Mouse (Mus musculus): ENCODE measurements at regions not wholly inside any gene's neighbourhood (a gene's known extent, or its start where the extent isn't known, plus 50 kb on each side); places are given as distances from the start of the nearest gene placed in this dataset.

GRCm38 (mm10) chr1:130282153-130282552 is 140.7 kb downstream of the Cd55b start:
- no peaks in the 10 kb centered on the region for H3K27me3 ChIP-seq (ENCODE audit: control insufficient read depth in 1 of 2, insufficient read depth in 2 of 2, low read length in 2 of 2)
- H3K36me3 ChIP-seq (ENCODE audit: control insufficient read depth in 1 of 2, insufficient read depth in 2 of 2, low read length in 2 of 2): peaks cover 0 to 22% of the 10 kb centered on the region in 2 experiments; a peak in 2 of 4 replicates
- peak overlapping the region; percentile 59; the same call in 1 of the 2 replicates for H3K27ac ChIP-seq (ENCODE audit: control insufficient read depth, low read depth, low read length)
- no peaks in the 10 kb centered on the region for H3K9me3 ChIP-seq (replicated peaks; ENCODE audit: insufficient read depth, low read length)
- peak; percentile 42; the same call in 1 of the 2 replicates for TF ChIP-seq MYC (IDR thresholded peaks at IDR 0.05; ENCODE audit: low read depth, low read length)
- no peak for TF ChIP-seq POLR2A (IDR thresholded peaks at IDR 0.05; ENCODE audit: control insufficient read depth in 1 of 2, insufficient read depth in 1 of 2, low read depth in 1 of 2, low read length in 2 of 2, poor library complexity in 1 of 2)
- TF ChIP-seq E2F4 (IDR thresholded peaks at IDR 0.05; ENCODE audit: borderline replicate concordance, low read depth, low read length): no peak
- TF ChIP-seq MAX (IDR thresholded peaks at IDR 0.05; ENCODE audit: low read length): no peak
- 0 out of 2 replicates have a peak, but pooled peaks have one; percentile 19 for TF ChIP-seq CHD2 (IDR thresholded peaks at IDR 0.05; ENCODE audit: low read length)
- TF ChIP-seq ZNF384 (IDR thresholded peaks at IDR 0.05; ENCODE audit: low read depth, low read length): 0 out of 2 replicates have a peak, but pooled peaks have one; percentile 16
- peak; percentile 98 for TF ChIP-seq GATA1 (IDR thresholded peaks at IDR 0.05; ENCODE audit: low read depth, low read length)
- TF ChIP-seq NRF1 (IDR thresholded peaks at IDR 0.05; ENCODE audit: insufficient read depth, low read depth, low read length, poor library complexity, severe bottlenecking): no peak
- 0 out of 2 replicates have a peak, but pooled peaks have one; percentile 23 for TF ChIP-seq MAZ (IDR thresholded peaks at IDR 0.05; ENCODE audit: low read depth, low read length)
- no peak for TF ChIP-seq KAT2A (conservative IDR thresholded peaks at IDR 0.05; ENCODE audit: low read depth, low read length)
- no peak for TF ChIP-seq RAD21 (IDR thresholded peaks at IDR 0.05; ENCODE audit: low read depth, low read length)
- no peak for TF ChIP-seq NELFE (IDR thresholded peaks at IDR 0.05; ENCODE audit: low read depth, low read length)
- TF ChIP-seq TCF12 (IDR thresholded peaks at IDR 0.05; ENCODE audit: low read depth, low read length): peak; percentile 98
- peak; percentile 96 for TF ChIP-seq ETS1 (IDR thresholded peaks at IDR 0.05; ENCODE audit: low read depth, low read length)
- peak; percentile 68; the same call in 1 of the 2 replicates for TF ChIP-seq MAFK (IDR thresholded peaks at IDR 0.05; ENCODE audit: borderline replicate concordance, low read depth, low read length)
- TF ChIP-seq TAL1 (IDR thresholded peaks at IDR 0.05; ENCODE audit: low read length): peak; percentile 77
- no peak for TF ChIP-seq SMC3 (IDR thresholded peaks at IDR 0.05; ENCODE audit: low read depth, low read length)
- no peak for TF ChIP-seq POLR2AphosphoS5 (IDR thresholded peaks at IDR 0.05; ENCODE audit: borderline replicate concordance, low read depth, low read length)
- peak; percentile 60; the same call in 1 of the 2 replicates for TF ChIP-seq BHLHE40 (IDR thresholded peaks at IDR 0.05; ENCODE audit: borderline replicate concordance, low read depth, low read length)
- TF ChIP-seq MEF2A (IDR thresholded peaks at IDR 0.05; ENCODE audit: extremely low read depth, insufficient replicate concordance, low read depth, low read length, poor library complexity, severe bottlenecking): peak; percentile 99
- peak; percentile 51; the same call in 1 of the 2 replicates for TF ChIP-seq MYB (IDR thresholded peaks at IDR 0.05; ENCODE audit: low read depth, low read length)
- TF ChIP-seq ZC3H11A (IDR thresholded peaks at IDR 0.05; ENCODE audit: low read depth, low read length): 0 out of 2 replicates have a peak, but pooled peaks have one; percentile 7
- no peak for TF ChIP-seq CHD1 (IDR thresholded peaks at IDR 0.05; ENCODE audit: low read depth, low read length)
- peak; percentile 88 for TF ChIP-seq SIN3A (IDR thresholded peaks at IDR 0.05; ENCODE audit: low read length)
- no peak for TF ChIP-seq USF1 (IDR thresholded peaks at IDR 0.05; ENCODE audit: low read depth, low read length)
- TF ChIP-seq EP300 (IDR thresholded peaks at IDR 0.05; ENCODE audit: low read depth in 1 of 2, low read length in 2 of 2): peak; percentile 97
- no peak for TF ChIP-seq ZKSCAN1 (IDR thresholded peaks at IDR 0.05; ENCODE audit: low read depth, low read length)
- TF ChIP-seq HCFC1 (IDR thresholded peaks at IDR 0.05; ENCODE audit: low read depth, low read length): peak; percentile 51; the same call in 1 of the 2 replicates
- TF ChIP-seq POLR2AphosphoS2 (IDR thresholded peaks at IDR 0.05; ENCODE audit: low read length): no peak
- TF ChIP-seq ZMIZ1 (IDR thresholded peaks at IDR 0.05; ENCODE audit: low read depth, low read length): peak; percentile 47; the same call in 1 of the 2 replicates
- peak; percentile 46; the same call in 1 of the 2 replicates for TF ChIP-seq MXI1 (IDR thresholded peaks at IDR 0.05; ENCODE audit: low read depth, low read length)
- TF ChIP-seq RCOR1 (IDR thresholded peaks at IDR 0.05; ENCODE audit: low read depth, low read length): peak; percentile 94
- no peak overlapping the region for H3K9ac ChIP-seq (ENCODE audit: control insufficient read depth, low read depth, low read length, poor library complexity, severe bottlenecking)
- H3K4me1 ChIP-seq (ENCODE audit: control insufficient read depth in 1 of 2, insufficient read depth in 2 of 2, low read length in 2 of 2): peaks cover 8 to 11% of the 10 kb centered on the region in 2 experiments
- no peaks in the 10 kb centered on the region for H3K79me2 ChIP-seq (ENCODE audit: control insufficient read depth, insufficient read depth, low read length, poor library complexity)
- peak; percentile 60 for DNase-seq (ENCODE audit: low read depth, low spot score)
- no peak overlapping the region for H3K4me3 ChIP-seq (ENCODE audit: control insufficient read depth in 1 of 2, insufficient read depth in 1 of 2, low read depth in 2 of 2, low read length in 2 of 2)

Measured in MEL (cell line).